Mouse (Mus musculus) spleen, adult 2 months (tissue): ENCODE results near the gene Dhx16.
"Not testable (repeated sequence)": the region's sequence is repeated elsewhere in the genome, so short reads cannot be mapped to it uniquely, and the experiment has no call there.

Experiments used
- CTCF ChIP-seq: fragments of 200-500 bp; IDR thresholded peaks from 2 replicates; pipeline ENCODE4 v1.5.1; 2011; ENCODE audit warnings: mild to moderate bottlenecking, inconsistent platforms; ENCODE audit not compliant: insufficient read depth, insufficient read length, insufficient replicate concordance; ENCODE audit errors: extremely low read depth
- POLR2A ChIP-seq: fragments of 200-500 bp; IDR thresholded peaks from 2 replicates; pipeline ENCODE4 v1.6.1; 2011; ENCODE audit warnings: low read depth, low read length, inconsistent platforms

DNA sequence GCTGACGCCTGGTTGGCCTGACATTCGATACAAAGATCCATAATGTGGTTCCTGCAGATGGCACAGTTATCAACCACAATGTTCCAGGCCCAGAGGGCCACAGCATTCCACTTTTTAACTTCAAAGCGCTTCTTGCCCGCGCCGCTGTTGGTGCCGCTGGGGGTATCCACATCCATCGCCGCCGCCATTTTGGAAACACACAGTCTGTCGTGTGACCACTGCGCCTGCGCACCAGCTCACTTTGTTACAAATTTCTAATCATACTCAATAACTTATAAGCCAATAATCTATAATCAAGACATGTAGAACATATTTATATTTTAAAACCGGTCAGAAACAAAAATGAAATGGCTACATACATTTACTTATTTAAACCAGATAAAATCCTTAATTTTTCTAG lies 56.1 kb downstream of the Dhx16 start:
- not testable (repeated sequence) for TF ChIP-seq CTCF, POLR2A
